Mouse (Mus musculus) bone marrow, adult 2 months (tissue): ENCODE data around the gene Il22ra1. TPM values are rescaled to one million over a fixed set of nuclear protein-coding genes. Genes with fewer than 3 reads are reported as not detected.
"Not testable (repeated sequence)": the region's sequence is repeated elsewhere in the genome, so short reads cannot be mapped to it uniquely, and the experiment has no call there.

Experiments
- H3K27ac ChIP-seq: fragments of 200-500 bp; 2 replicates; pipeline ENCODE4 v1.5.1; 2012; ENCODE audit warnings: low read depth, mild to moderate bottlenecking, control low read depth, inconsistent platforms, low read length; ENCODE audit not compliant: control insufficient read depth, poor library complexity, insufficient read depth
- H3K4me1 ChIP-seq: fragments of 200-500 bp; 2 replicates; pipeline ENCODE4 v1.6.1; 2011; ENCODE audit warnings: low read length; ENCODE audit not compliant: control insufficient read depth, insufficient read depth
- H3K4me3 ChIP-seq: fragments of 200-500 bp; replicated peaks from 2 replicates; pipeline ENCODE3; 2011; ENCODE audit warnings: mild to moderate bottlenecking, low read depth, low read length, control low read depth; ENCODE audit not compliant: control insufficient read depth
- CTCF ChIP-seq: fragments of 200-500 bp; IDR thresholded peaks from 2 replicates; pipeline ENCODE4 v1.5.1; 2011; ENCODE audit warnings: low read length, control low read depth; ENCODE audit not compliant: control insufficient read depth, insufficient read depth
- POLR2A ChIP-seq: fragments of 200-500 bp; IDR thresholded peaks from 2 replicates; pipeline ENCODE4 v1.6.1; 2011; ENCODE audit warnings: low read depth, mild to moderate bottlenecking, control low read depth, low read length, borderline replicate concordance; ENCODE audit not compliant: control insufficient read depth
- WGBS: fragments of 180-500 bp; shearing (Covaris S2); methylation state at CpG from one replicate; pipeline ENCODE4 v1.1.7; 2018; 5-methylcytosine and 5-hydroxymethylcytosine counted together
- polyA plus RNA-seq: library from polyadenylated mRNA; stranded (reverse); fragments of >200 nt; gene quantifications from 2 replicates; pipeline ENCODE4 v1.2.4, GENCODE M21; 2011; ENCODE audit warnings: low replicate concordance; ENCODE audit not compliant: missing spikeins, insufficient read depth, insufficient read length

The Il22ra1 gene
- polyA plus RNA-seq, 1 experiment, result not detected

DNA sequence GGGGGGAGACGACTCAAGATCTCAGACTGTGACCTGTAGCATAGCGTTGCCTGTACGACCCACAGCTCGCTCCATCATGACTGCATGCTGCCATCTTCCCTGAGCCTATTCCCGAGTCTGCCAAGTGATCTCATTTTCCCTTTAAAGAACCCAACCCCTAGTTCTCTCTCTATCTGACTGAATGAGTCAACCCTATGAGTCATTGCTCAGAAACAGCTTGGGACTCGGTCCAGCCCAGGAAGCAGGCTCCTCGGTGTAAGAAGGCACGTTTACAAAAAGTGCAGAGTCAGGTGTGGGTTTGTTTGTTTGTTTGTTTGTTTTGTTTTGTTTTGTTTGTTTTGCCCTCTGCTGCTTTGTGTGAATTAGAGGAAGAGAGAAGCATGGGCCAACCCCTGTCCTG lies 13.2 kb upstream of the Il22ra1 start:
- no peak overlapping the region for H3K27ac ChIP-seq
- H3K4me1 ChIP-seq, result no peaks in the 10 kb centered on the region; the same call in 1 of the 2 replicates
- WGBS, result 65% methylated on average over 8 of the region's 8 CpGs
- TF ChIP-seq POLR2A, result no peak
- TF ChIP-seq CTCF, result no peak
- H3K4me3 ChIP-seq, result no peak overlapping the region

DNA sequence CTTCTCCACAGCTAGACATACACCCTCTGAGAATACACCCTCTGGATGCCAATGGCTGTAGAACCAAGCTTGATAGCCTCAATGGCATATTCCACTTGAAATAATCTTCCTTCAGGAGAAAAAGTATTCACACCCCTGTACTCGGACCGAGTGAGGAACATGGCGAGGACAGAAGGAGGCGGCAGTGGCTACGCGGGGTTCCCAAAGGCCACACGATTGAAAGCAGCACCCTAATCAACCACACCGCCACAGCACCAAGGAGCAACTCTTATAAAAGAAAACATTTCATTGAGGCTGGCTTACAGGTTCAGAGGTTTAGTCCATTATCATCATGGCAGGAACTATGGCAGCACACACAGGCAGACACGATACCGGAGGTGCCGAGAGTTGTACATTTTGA lies 11.5 kb upstream of the Il22ra1 start:
- 96% methylated on average over 11 of the region's 11 CpGs for WGBS
- not testable (repeated sequence) for H3K27ac ChIP-seq

DNA sequence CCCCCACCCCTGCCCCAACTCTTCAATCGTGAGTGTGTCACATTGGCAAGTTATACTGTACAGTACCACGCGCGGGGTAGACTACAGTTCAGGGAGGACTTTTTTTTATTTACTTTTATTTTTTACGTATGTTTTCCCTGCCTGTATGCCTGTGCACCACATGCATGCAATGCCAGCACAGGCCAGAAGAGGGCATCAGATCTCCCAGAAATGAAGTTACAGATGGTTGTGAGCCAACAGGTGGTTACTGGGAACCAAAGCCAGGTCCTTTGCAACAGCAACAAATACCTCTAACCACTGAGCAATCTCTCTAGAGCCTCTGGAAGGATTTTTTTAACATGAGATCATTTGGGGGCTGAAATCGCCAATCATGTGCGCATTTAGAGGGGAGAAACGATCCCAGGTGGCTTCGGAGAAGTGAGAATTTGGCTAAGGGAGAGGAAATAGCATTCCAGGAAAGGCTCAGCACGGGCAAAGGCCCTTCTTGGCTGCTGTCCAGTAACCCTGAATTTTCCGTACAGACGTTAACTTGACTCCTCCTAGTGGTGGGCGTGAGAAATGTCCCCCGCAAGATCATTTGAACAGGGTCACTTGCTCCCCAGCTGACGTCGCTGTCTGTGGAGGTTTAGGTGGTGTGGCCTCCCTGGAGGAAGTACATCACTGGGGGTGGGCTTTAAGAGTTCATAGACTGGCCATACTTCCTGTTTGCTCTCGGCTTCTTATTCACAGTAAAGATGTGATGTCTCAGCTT lies 5.3 kb upstream of the Il22ra1 start:
- TF ChIP-seq CTCF (peak; percentile 31; the same call in 1 of the 2 replicates), POLR2A (no peak)
- 73% methylated on average over 17 of the region's 17 CpGs for WGBS
- Histone ChIP-seq H3K4me1 (no peaks in the 10 kb centered on the region), H3K4me3 (no peak overlapping the region), H3K27ac (no peak overlapping the region)

More for the DNA sequence above, 11.5 kb upstream of the Il22ra1 start:
- not testable (repeated sequence) for H3K4me1 ChIP-seq, H3K4me3 ChIP-seq

DNA sequence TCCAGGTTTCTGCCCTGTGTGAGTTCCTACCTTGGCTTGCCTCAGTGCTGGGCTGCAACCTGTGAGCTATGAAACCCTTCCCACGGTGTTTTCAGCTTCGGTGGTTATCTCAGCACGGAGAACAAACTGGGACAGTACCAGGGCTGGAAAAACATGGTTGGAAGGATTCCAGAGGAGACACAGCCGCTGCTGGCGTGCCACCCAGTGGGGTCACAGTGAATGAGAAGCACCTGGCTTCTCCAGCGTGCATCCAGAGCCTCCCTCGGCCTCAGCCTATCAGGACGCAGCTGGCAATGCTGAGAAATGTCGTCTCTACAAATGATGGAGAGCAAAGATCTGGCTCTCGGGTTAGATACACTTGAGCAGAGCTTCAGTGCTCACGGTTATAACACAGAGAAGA lies 1.6 kb upstream of the Il22ra1 start:
- H3K4me1 ChIP-seq, result no peaks in the 10 kb centered on the region
- no peak overlapping the region for H3K4me3 ChIP-seq
- WGBS, result 74% methylated on average over 11 of the region's 11 CpGs
- H3K27ac ChIP-seq, result no peak overlapping the region
- no peak for TF ChIP-seq CTCF
- TF ChIP-seq POLR2A, result no peak

DNA sequence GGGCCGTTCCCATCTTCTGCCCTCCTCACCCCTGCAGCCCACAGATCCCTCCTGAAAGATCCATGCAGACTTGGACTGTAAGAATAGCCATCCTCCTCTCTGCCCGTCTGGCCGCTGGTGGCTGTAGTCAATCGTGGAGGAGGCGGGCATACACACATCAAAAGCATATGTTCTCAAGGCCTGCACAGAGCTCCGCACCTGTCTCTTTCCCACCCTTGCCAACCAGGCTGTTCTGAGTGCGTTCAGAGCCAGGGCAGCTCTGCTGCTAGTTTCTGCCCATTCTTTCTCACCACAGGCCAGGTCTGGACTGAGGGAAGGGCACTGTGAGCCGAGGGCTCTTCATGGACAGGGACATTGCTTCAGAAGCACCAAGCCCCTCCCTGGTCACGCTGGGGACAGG lies 2.2 kb downstream of the Il22ra1 start:
- Histone ChIP-seq H3K4me3 (no peak overlapping the region), H3K27ac (no peak overlapping the region), H3K4me1 (no peaks in the 10 kb centered on the region)
- TF ChIP-seq CTCF, result no peak
- TF ChIP-seq POLR2A, result no peak
- 81% methylated on average over 9 of the region's 9 CpGs for WGBS

DNA sequence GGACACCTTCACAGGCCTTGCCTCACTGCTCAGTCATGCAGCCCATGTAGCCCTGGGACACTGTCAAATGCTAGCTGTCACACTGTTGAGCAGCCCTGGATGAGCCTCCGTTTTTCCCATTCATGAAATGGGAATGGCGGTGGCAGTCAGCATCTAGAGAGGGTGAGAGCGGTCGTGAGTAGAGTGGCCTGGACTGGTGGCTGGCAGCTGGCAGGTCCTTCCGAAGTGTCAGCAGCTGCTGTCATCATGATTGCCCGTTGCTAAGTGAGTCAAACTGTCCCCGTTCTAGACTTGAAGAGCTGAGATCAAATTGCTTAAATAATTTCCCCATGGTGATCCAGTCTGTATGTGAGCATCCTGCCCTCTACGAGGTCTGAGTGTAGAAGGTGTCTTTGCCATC lies 3.0 kb downstream of the Il22ra1 start:
- WGBS, result 84% methylated on average over 8 of the region's 8 CpGs
- no peak overlapping the region for H3K4me3 ChIP-seq
- TF ChIP-seq POLR2A (no peak), CTCF (no peak)
- no peak overlapping the region for H3K27ac ChIP-seq
- no peaks in the 10 kb centered on the region for H3K4me1 ChIP-seq

DNA sequence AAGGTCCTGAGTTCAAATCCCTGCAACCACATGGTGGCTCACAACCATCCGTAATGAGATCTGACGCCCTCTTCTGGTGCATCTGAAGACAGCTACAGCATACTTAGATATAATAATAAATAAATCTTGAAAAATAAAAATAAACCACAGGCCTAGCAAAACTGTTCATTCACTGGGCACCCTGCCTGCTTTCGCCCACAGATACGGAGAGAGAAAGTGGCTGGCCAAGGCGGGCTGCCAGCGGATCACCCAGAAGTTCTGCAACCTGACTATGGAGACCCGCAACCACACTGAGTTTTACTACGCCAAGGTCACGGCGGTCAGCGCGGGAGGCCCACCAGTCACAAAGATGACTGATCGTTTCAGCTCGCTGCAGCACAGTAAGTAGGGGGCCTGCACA lies 5.9 kb downstream of the Il22ra1 start:
- H3K4me1 ChIP-seq, result peaks cover 2% of the 10 kb centered on the region; the same call in 1 of the 2 replicates
- WGBS, result 91% methylated on average over 14 of the region's 14 CpGs
- H3K27ac ChIP-seq, result no peak overlapping the region; the same call in 1 of the 2 replicates
- H3K4me3 ChIP-seq, result no peak overlapping the region
- TF ChIP-seq POLR2A, result no peak
- no peak for TF ChIP-seq CTCF

DNA sequence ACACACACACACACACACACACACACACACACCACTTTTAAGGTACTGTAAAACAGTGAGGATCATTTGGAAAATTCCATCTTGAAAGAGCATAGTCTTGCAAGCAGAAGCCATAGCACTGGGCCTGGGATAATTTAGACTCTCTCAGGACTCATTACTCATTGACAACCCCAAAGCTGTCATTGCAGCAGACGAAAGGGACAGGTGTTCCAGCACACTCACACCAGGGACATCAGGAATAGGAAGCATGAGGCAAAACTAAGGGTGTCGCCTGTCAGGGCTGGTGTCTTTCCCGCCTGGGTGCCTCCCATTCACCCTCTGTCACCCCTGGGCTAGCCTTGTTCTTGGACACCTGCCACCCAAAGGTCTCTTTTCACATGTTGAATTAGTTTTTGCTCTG lies 8.9 kb downstream of the Il22ra1 start:
- no peak overlapping the region for H3K27ac ChIP-seq
- H3K4me1 ChIP-seq, result peaks cover 2% of the 10 kb centered on the region; the same call in 1 of the 2 replicates
- WGBS, result 71% methylated on average over 3 of the region's 3 CpGs
- TF ChIP-seq CTCF, result no peak
- no peak for TF ChIP-seq POLR2A
- no peak overlapping the region for H3K4me3 ChIP-seq

DNA sequence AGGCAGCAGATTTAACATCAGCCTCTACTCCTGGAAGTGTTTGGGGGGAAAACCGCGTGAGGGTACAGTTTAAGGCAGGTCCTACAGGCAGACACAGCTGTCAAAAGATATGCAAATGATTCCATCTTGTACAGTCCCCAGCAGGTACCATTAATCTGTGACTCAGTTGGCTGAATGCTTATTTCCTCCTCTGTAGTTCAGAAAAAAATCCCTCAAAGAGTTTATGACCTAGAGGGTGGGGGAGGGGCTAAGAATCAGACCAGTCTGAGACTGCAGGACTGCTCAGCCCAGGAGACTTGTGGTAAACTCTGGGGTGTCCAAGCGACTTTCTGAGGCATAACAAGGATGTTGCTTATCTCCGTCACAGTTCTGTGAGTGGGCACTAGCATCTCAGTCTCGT lies 10.3 kb downstream of the Il22ra1 start:
- WGBS, result 55% methylated on average over 5 of the region's 5 CpGs
- Histone ChIP-seq H3K27ac (no peak overlapping the region), H3K4me1 (peaks cover 2% of the 10 kb centered on the region; the same call in 1 of the 2 replicates), H3K4me3 (no peak overlapping the region)
- TF ChIP-seq POLR2A, result no peak
- no peak for TF ChIP-seq CTCF
